Mouse (Mus musculus) spleen, embryonic (tissue): ENCODE data around the gene Mylpf.

Source experiments
- CTCF ChIA-PET: fragments of 350-600 bp; sonication (Branson Sonifier 250); formaldehyde crosslinking; loops from one replicate; lab custom pipeline; 2022; lab: Charles Lee

Mylpf gene

DNA sequence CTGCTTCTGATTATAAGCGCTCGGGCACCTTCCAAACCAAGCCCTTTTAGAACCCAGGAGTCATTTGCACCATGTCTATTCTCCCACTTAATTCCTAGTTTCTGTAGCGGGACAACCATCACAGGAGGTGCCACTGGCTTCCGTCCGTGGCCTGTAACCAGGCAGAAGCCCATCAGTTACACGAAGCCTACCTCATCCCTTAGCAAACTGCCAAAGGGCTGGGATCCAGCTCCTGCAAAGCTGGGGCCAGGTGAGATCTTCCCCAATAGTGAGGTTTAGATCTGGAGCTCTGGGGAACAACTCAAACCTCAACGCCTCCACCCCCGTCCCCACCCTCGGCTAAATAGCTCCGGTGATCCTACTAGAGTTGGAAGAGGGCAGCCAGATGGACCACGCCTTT lies 12.2 kb upstream of the Mylpf start:
- CTCF ChIA-PET, result no interaction called here

GRCm38 (mm10) chr7:127206606-127207005 lies 2.1 kb upstream of the Mylpf start:
- CTCF ChIA-PET, result no interaction called here

DNA sequence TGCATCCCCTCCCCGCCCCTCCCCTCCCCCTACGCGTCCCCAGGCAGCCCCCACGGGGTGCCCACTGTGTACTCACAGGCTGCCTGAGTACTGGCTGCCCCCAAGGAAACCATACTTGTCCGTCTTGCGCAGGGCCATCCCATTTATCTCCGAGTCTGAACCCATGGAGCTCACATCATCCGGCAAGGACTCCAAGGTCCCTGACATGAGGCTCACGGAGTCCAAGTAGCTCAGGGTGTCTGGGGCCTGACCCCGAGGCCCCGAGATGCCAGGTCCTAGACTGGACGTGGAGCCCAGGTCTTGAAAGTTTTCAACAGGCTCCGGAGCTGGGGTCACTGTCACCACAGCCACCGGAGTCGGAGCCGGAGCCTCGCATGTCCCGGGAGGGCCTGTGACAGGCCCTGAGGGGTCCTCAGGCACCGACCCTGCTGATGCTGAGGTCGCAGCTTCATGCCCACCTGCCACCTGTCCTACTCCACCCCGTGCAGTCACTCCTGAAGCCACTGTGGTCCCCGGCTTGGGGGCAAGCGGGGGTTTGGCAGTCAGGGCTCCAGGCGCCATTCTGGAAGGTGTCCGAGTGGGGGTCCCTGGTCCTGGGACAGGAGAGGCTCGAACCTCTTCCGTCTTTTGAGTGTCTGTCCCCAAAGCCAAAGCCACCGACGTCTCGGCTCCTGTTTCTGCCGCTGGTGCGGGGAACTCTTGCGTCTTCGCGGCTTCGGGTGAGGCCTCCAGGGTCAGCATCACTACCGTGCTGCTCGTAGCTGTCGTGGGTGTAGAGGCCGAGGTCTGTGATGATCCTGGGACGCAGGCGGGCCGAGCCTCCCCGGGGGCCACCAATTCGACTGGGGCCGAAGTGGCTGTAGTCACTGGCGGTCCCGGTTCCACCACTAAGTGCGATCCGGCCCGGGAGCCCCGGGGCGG lies 1.1 kb upstream of the Mylpf start:
- CTCF ChIA-PET, result no interaction called here

DNA sequence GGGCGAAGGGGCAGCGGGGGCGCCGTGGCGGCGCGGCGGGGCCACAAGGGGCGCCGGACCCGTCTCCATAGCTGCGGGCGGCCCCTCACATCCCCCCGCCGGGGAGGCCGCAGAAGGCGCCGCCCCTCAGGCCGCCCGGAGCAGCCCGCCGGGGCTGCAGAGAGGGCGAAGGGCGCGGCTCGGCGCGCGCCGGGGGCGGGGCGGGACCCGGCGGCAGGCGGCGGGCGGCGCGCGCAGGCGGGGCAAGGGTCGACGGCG lies 466 bp upstream of the Mylpf start, which contains the start of gene Tbc1d10b:
Gene Tbc1d10b (minus strand): TSS at position 174 of the 258 bp plus-strand sequence.
- CTCF ChIA-PET, result no interaction called here

DNA sequence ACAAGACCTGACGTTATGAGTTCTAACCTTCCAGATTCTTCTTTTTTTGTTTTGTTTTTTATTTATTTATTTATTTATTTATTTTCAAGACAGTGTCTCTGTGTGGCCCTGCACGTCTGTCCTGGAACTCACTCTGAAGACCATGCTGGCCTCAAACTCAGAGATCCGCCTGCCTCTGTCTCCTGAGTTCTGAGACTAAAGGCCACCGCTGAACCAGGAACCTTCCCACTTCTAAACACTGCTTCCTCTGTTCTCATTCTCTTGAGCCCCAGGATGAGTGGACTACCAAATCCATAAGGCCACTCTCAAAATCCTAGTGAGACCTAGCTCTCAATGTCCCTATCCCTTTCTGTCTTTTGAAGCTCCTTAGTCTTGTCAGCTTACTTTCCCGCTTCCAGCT lies 1.2 kb downstream of the Mylpf start:
- CTCF ChIA-PET, result interaction anchor here (0.5 kb wide), 1 partner anchor 185 kb away, joined by 4 read pairs; no protein-coding TSS in a partner anchor

GRCm38 (mm10) chr7:127210266-127210665 lies 1.6 kb downstream of the Mylpf start:
- CTCF ChIA-PET, result interaction anchor here (0.6 kb wide), 1 partner anchor 867 kb away, joined by 4 read pairs; no protein-coding TSS in a partner anchor

DNA sequence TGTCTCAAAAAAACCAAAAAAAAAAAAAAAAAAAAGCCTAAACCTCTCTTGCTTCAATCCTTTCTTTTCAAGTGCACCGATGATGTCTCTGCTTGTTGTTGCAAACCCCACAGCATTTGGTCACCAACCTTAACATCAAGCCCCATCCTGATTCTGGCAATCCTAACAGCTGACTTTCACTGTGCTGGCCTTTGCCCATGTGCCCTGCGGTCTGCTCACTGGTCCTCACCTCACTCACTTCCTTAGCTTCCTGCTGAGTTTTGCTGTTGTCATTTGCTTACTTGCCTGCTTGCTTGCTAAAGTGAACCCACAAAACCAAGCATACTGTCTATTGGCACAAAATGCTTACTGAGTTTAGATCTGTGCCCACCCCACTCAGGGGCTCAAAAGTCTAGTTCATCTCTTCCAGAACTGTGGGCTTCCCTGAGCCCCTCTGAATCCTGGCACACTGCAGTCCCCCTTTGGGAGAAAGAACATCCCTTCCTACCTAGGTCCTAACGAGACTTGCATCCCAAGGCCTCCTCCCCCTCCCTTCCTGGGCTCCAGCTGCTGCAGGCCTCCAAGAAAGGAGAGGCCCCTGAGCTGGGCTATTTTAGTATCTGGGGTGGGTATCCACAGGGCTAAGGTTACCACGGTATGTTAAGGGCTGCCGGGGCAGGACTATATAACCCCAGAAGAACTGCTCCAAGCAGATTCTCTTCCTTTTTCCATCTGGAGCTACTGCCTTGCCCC lies 2.5 kb downstream of the Mylpf start:
- CTCF ChIA-PET, result interaction anchor here (0.6 kb wide), 1 partner anchor 715 kb away, joined by 3 read pairs; no protein-coding TSS in a partner anchor

GRCm38 (mm10) chr7:127212432-127213250 lies 4.0 kb downstream of the Mylpf start:
- CTCF ChIA-PET, result interaction anchor here (0.5 to 1.1 kb wide), 3 partner anchors 28 to 91 kb away, joined by 3 to 4 read pairs (median 3); no protein-coding TSS in a partner anchor

DNA sequence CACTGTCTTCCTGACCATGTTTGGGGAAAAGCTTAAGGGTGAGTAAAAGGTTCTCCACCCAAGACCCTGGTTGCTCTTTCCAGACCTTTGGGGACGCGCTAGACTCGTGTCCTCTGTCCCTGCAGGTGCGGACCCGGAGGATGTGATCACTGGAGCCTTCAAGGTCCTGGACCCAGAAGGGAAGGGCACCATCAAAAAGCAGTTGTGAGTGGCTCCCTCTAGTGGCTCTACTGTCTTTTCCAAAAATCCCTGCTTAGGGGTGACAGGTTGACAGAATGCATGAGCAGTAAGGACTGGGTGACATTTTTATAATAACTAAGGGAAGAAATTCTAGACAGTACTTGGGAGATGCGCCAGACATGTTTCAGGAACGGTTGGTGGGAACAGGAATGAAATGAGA lies 4.8 kb downstream of the Mylpf start:
- CTCF ChIA-PET, result interaction anchor here (0.7 to 1.1 kb wide), 3 partner anchors 14 to 90 kb away, joined by 3 to 6 read pairs (median 4); no protein-coding TSS in a partner anchor

GRCm38 (mm10) chr7:127213930-127214329 lies 5.2 kb downstream of the Mylpf start:
- CTCF ChIA-PET, result interaction anchor here (0.7 to 1.1 kb wide), 3 partner anchors 14 to 103 kb away, joined by 3 to 10 read pairs (median 6); no protein-coding TSS in a partner anchor

DNA sequence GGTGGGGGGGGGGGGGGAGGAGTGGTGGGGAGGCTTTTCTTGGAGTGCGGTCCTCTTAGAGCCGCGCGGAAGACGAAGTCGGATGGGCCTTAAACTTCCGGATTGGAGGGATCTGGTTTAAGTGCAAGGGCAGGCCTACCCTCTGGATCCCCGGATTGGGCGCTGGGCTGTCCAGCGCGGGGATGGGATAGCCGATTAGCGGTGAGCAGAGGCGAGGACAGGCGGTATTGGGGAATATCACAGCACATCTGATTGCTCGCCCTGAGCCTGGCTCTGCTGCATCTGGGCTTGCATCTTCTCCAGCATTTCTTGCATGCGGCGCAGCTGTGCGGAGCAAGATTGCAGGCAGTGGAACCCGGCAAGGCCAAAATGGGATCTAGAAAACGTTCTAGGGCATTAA lies 5.8 kb downstream of the Mylpf start:
- CTCF ChIA-PET, result interaction anchor here (0.7 to 1.1 kb wide), 2 partner anchors 13 to 104 kb away, joined by 6 to 10 read pairs; no protein-coding TSS in a partner anchor

GRCm38 (mm10) chr7:127214981-127215871 lies 6.5 kb downstream of the Mylpf start:
- CTCF ChIA-PET, result no interaction called here

- CTCF ChIA-PET, result no interaction called here
Observed at GRCm38 (mm10) chr7:127216307-127216706, 7.6 kb downstream of the Mylpf start.

DNA sequence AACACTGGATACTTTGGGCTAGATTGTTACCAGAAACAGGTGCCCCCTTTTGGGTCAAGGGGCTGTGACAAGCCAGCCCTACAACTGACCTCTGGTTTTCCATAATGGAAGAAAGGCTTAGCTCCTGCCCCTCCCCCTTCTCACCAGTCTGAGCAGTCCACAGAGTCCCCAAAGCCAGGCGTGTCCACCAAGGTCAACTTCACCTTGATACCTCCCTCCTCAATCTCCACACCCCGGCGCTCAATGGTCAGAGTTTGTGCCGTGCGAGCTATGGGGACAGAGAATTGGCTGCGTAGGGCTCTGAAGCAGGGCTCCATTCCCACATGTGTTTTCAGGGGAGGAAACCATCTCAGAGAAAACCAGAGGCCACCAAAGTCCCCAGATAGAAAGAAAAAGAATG lies 8.8 kb downstream of the Mylpf start:
- CTCF ChIA-PET, result interaction anchor here (0.6 kb wide), 3 partner anchors 8 to 174 kb away, joined by 3 read pairs; no protein-coding TSS in a partner anchor

- CTCF ChIA-PET, result interaction anchor here (0.6 kb wide), 2 partner anchors 8 to 174 kb away, joined by 3 to 9 read pairs; no protein-coding TSS in a partner anchor
Observed at GRCm38 (mm10) chr7:127217901-127218642, 9.4 kb downstream of the Mylpf start.

- CTCF ChIA-PET, result interaction anchor here (0.6 to 0.7 kb wide), 2 partner anchors 8 to 202 kb away, joined by 9 to 14 read pairs; partner anchors contain the start of gene Pagr1b
Observed at GRCm38 (mm10) chr7:127218670-127219069, 10.0 kb downstream of the Mylpf start.

- CTCF ChIA-PET, result interaction anchor here (0.6 to 0.7 kb wide), 4 partner anchors 23 to 593 kb away, joined by 3 to 7 read pairs (median 3); no protein-coding TSS in a partner anchor
Observed at GRCm38 (mm10) chr7:127220440-127220839, 11.8 kb downstream of the Mylpf start.

- CTCF ChIA-PET, result interaction anchor here (0.6 kb wide), 2 partner anchors 222 to 295 kb away, joined by 3 read pairs; no protein-coding TSS in a partner anchor
Observed at GRCm38 (mm10) chr7:127223106-127223505, 14.4 kb downstream of the Mylpf start.
